Mouse (Mus musculus): ENCODE results near the gene Fcrlb.
"Not testable (repeated sequence)": the region's sequence is repeated elsewhere in the genome, so short reads cannot be mapped to it uniquely, and the experiment has no call there.

Fcrlb gene

GRCm38 (mm10) chr1:170912891-170913615 lies at the start of gene Fcrlb:
TSS of gene Fcrlb (minus strand) at chr1:170912941.
- DNase-seq (ENCODE audit: low spot score in 2 of 2), result no peak

GRCm38 (mm10) chr1:170962301-170962700 lies 49.6 kb upstream of the Fcrlb start:
- DNase-seq (ENCODE audit: low spot score in 2 of 2), result no peak

GRCm38 (mm10) chr1:170961101-170961500 lies 48.4 kb upstream of the Fcrlb start:
- DNase-seq (ENCODE audit: low spot score in 2 of 2), result no peak

- no peak for DNase-seq (ENCODE audit: low spot score in 2 of 2)
These were observed 47.0 kb upstream of the Fcrlb start for GRCm38 (mm10) chr1:170959791-170960190.

GRCm38 (mm10) chr1:170958225-170958624 lies 45.5 kb upstream of the Fcrlb start:
- no peak for DNase-seq (ENCODE audit: low spot score in 2 of 2)

GRCm38 (mm10) chr1:170953192-170953591 lies 40.5 kb upstream of the Fcrlb start:
- DNase-seq (ENCODE audit: low spot score in 2 of 2), result no peak

- no peak for DNase-seq (ENCODE audit: low spot score in 2 of 2)
These were observed 38.0 kb upstream of the Fcrlb start for GRCm38 (mm10) chr1:170950772-170951171.

GRCm38 (mm10) chr1:170944908-170945307 lies 32.2 kb upstream of the Fcrlb start:
- DNase-seq (ENCODE audit: low spot score in 2 of 2), result not testable (repeated sequence)

GRCm38 (mm10) chr1:170944151-170944550 lies 31.4 kb upstream of the Fcrlb start:
- not testable (repeated sequence) for DNase-seq (ENCODE audit: low spot score in 2 of 2)

GRCm38 (mm10) chr1:170939255-170939654 lies 26.5 kb upstream of the Fcrlb start:
- DNase-seq (ENCODE audit: low spot score in 2 of 2), result no peak

- no peak for DNase-seq (ENCODE audit: low spot score in 2 of 2)
These were observed 21.6 kb upstream of the Fcrlb start for GRCm38 (mm10) chr1:170934383-170934782.

- no peak for DNase-seq (ENCODE audit: low spot score in 2 of 2)
These were observed 21.2 kb upstream of the Fcrlb start for GRCm38 (mm10) chr1:170933940-170934339.

GRCm38 (mm10) chr1:170933386-170933920 lies 20.7 kb upstream of the Fcrlb start:
- DNase-seq (ENCODE audit: low spot score in 2 of 2), result no peak

- no peak for DNase-seq (ENCODE audit: low spot score in 2 of 2)
These were observed 19.3 kb upstream of the Fcrlb start for GRCm38 (mm10) chr1:170932043-170932442.

GRCm38 (mm10) chr1:170929245-170929644 lies 16.5 kb upstream of the Fcrlb start:
- no peak for DNase-seq (ENCODE audit: low spot score in 2 of 2)

GRCm38 (mm10) chr1:170928467-170928866 lies 15.7 kb upstream of the Fcrlb start:
- DNase-seq (ENCODE audit: low spot score in 2 of 2), result no peak

- no peak for DNase-seq (ENCODE audit: low spot score in 2 of 2)
These were observed 14.6 kb upstream of the Fcrlb start, which contains the start of gene Fcrla for GRCm38 (mm10) chr1:170927378-170927777. TSS of gene Fcrla (minus strand) at chr1:170927583.

- DNase-seq (ENCODE audit: low spot score in 2 of 2), result no peak
These were observed 14.2 kb upstream of the Fcrlb start for GRCm38 (mm10) chr1:170926941-170927340.

- DNase-seq (ENCODE audit: low spot score in 2 of 2), result no peak
These were observed 11.7 kb upstream of the Fcrlb start for GRCm38 (mm10) chr1:170924485-170924884.

- no peak for DNase-seq (ENCODE audit: low spot score in 2 of 2)
These were observed 6.6 kb upstream of the Fcrlb start for GRCm38 (mm10) chr1:170919308-170919707.

- no peak for DNase-seq (ENCODE audit: low spot score in 2 of 2)
These were observed 2.9 kb upstream of the Fcrlb start for GRCm38 (mm10) chr1:170915657-170916056.

GRCm38 (mm10) chr1:170911907-170912660 lies 657 bp downstream of the Fcrlb start:
- no peak for DNase-seq (ENCODE audit: low spot score in 2 of 2)

GRCm38 (mm10) chr1:170908341-170908740 lies 4.4 kb downstream of the Fcrlb start:
- DNase-seq (ENCODE audit: low spot score in 2 of 2), result no peak
